Mouse (Mus musculus): Measurements from ENCODE around the gene Tmod1.

- TF ChIP-seq POLR2A (IDR thresholded peaks at IDR 0.05; ENCODE audit: borderline replicate concordance, control insufficient read depth, low read depth, low read length) = no peak
- TF ChIP-seq CTCF (IDR thresholded peaks at IDR 0.05; ENCODE audit: control insufficient read depth, insufficient read depth, low read length) = 0 out of 2 replicates have a peak, but pooled peaks have one; percentile 12
Observed at GRCm38 (mm10) chr4:46029552-46029951, 9.2 kb upstream of the Tmod1 start.

Measured in bone marrow, adult 2 months (tissue).